Mouse (Mus musculus) embryonic facial prominence, embryonic 13.5 days (tissue): ENCODE data around the gene Pxylp1. TPM values are rescaled to one million over a fixed set of nuclear protein-coding genes. Genes with fewer than 3 reads are reported as not detected.
"Not testable (repeated sequence)": the region's sequence is repeated elsewhere in the genome, so short reads cannot be mapped to it uniquely, and the experiment has no call there.

Source experiments
- ATAC-seq: fragments of 200-750 bp; cut with Nextera tagmentation; 2 replicates; pipeline ENCODE4 v1.8.0; 2017; ENCODE audit warnings: low read depth; ENCODE audit not compliant: insufficient number of reproducible peaks, insufficient read depth, low FRiP score, low TSS enrichment
- H3K27ac ChIP-seq: fragments of 300-500 bp; sonication (generic); 2 replicates; pipeline ENCODE4 v1.5.1; 2015; ENCODE audit warnings: moderate library complexity, mild to moderate bottlenecking, inconsistent platforms
- H3K27me3 ChIP-seq: fragments of 300-500 bp; sonication (generic); 2 replicates; pipeline ENCODE4 v1.6.1; 2015; ENCODE audit warnings: mild to moderate bottlenecking, inconsistent platforms
- H3K36me3 ChIP-seq: fragments of 300-500 bp; sonication (generic); 2 replicates; pipeline ENCODE4 v1.6.1; 2015; ENCODE audit warnings: mild to moderate bottlenecking, inconsistent platforms
- H3K4me1 ChIP-seq: fragments of 300-500 bp; sonication (generic); 2 replicates; pipeline ENCODE4 v1.6.1; 2015; ENCODE audit warnings: inconsistent platforms
- H3K4me2 ChIP-seq: fragments of 300-500 bp; sonication (generic); 2 replicates; pipeline ENCODE4 v1.6.1; 2015; ENCODE audit warnings: moderate library complexity, mild to moderate bottlenecking, inconsistent platforms
- H3K4me3 ChIP-seq: fragments of 300-500 bp; sonication (generic); 2 replicates; pipeline ENCODE4 v1.5.1; 2015; ENCODE audit warnings: mild to moderate bottlenecking, inconsistent platforms
- H3K9ac ChIP-seq: fragments of 300-500 bp; sonication (generic); 2 replicates; pipeline ENCODE4 v1.6.1; 2015; ENCODE audit warnings: mild to moderate bottlenecking, inconsistent platforms
- H3K9me3 ChIP-seq: fragments of 300-500 bp; sonication (generic); 2 replicates; pipeline ENCODE4 v1.6.1; 2016; ENCODE audit warnings: inconsistent platforms
- WGBS: fragments of 180-500 bp; shearing (Covaris S2); methylation state at CpG from one replicate; pipeline ENCODE4 v1.1.7; 2015; ENCODE audit warnings: mixed read lengths; 5-methylcytosine and 5-hydroxymethylcytosine counted together
- polyA plus RNA-seq: library from polyadenylated mRNA; unstranded; fragments of >200 nt; fragmentation: Nextera tagmentation; extraction: Ambion mirVana; gene quantifications from 2 replicates; pipeline ENCODE4 v1.2.1, GENCODE M21; 2015

Gene Pxylp1
- polyA plus RNA-seq: 29.1 and 33.7 TPM in 2 replicates

- H3K27me3 ChIP-seq: peaks cover 8% of the 10 kb centered on the region; the same call in 1 of the 2 replicates
- no peak within 1 kb of the TSS for H3K4me3 ChIP-seq
- H3K4me1 ChIP-seq: peaks cover 22% of the 10 kb centered on the region
- no peak within 1 kb of the TSS for H3K4me2 ChIP-seq
- WGBS: 9% methylated on average over 3 of the region's 3 CpGs
- no peaks in the 10 kb centered on the region for H3K9me3 ChIP-seq
- H3K9ac ChIP-seq: no peak within 1 kb of the TSS
- ATAC-seq: no peak
- H3K36me3 ChIP-seq: no peaks in the 10 kb centered on the region
- no peak within 1 kb of the TSS for H3K27ac ChIP-seq
These were observed at the start of gene Pxylp1 for GRCm38 (mm10) chr9:96892546-96892945. TSS of gene Pxylp1 (minus strand) at chr9:96892669.

- no peaks in the 10 kb centered on the region for H3K4me1 ChIP-seq
- no peak overlapping the region for H3K4me2 ChIP-seq
- H3K27me3 ChIP-seq: no peaks in the 10 kb centered on the region
- WGBS: 52% methylated on average over 5 of the region's 5 CpGs
- 0 out of 2 replicates have a peak, but pooled peaks cover 4% of the 10 kb centered on the region for H3K9me3 ChIP-seq
- no peak for ATAC-seq
- no peak overlapping the region for H3K4me3 ChIP-seq
- no peaks in the 10 kb centered on the region for H3K36me3 ChIP-seq
- H3K9ac ChIP-seq: no peak overlapping the region
- H3K27ac ChIP-seq: no peak overlapping the region
These were observed 46.4 kb upstream of the Pxylp1 start for GRCm38 (mm10) chr9:96938887-96939286.

GRCm38 (mm10) chr9:96936427-96936826 lies 44.0 kb upstream of the Pxylp1 start:
- not testable (repeated sequence) for H3K9ac ChIP-seq, H3K4me1 ChIP-seq, H3K4me3 ChIP-seq, ATAC-seq, H3K9me3 ChIP-seq, H3K27ac ChIP-seq, H3K36me3 ChIP-seq, H3K4me2 ChIP-seq, H3K27me3 ChIP-seq
- 95% methylated on average over 2 of the region's 2 CpGs for WGBS

- no peak overlapping the region for H3K4me2 ChIP-seq
- H3K27ac ChIP-seq: no peak overlapping the region
- H3K4me1 ChIP-seq: no peaks in the 10 kb centered on the region
- no peak overlapping the region for H3K4me3 ChIP-seq
- H3K36me3 ChIP-seq: no peaks in the 10 kb centered on the region
- H3K9ac ChIP-seq: no peak overlapping the region
- no peak for ATAC-seq
- 0 out of 2 replicates have a peak, but pooled peaks cover 4% of the 10 kb centered on the region for H3K9me3 ChIP-seq
- no peaks in the 10 kb centered on the region for H3K27me3 ChIP-seq
- 56% methylated on average over 15 of the region's 15 CpGs for WGBS
These were observed 43.3 kb upstream of the Pxylp1 start for GRCm38 (mm10) chr9:96935556-96936300.

- Histone ChIP-seq H3K9ac (no peak overlapping the region), H3K4me2 (no peak overlapping the region), H3K27me3 (no peaks in the 10 kb centered on the region), H3K4me3 (no peak overlapping the region), H3K4me1 (no peaks in the 10 kb centered on the region), H3K9me3 (no peaks in the 10 kb centered on the region), H3K27ac (no peak overlapping the region), H3K36me3 (no peaks in the 10 kb centered on the region)
- no peak for ATAC-seq
- 77% methylated on average over 3 of the region's 3 CpGs for WGBS
These were observed 42.3 kb upstream of the Pxylp1 start for GRCm38 (mm10) chr9:96934816-96935215.

GRCm38 (mm10) chr9:96932751-96933150 lies 40.3 kb upstream of the Pxylp1 start:
- no peaks in the 10 kb centered on the region for H3K36me3 ChIP-seq
- no peak overlapping the region for H3K4me2 ChIP-seq
- no peak overlapping the region for H3K27ac ChIP-seq
- WGBS: 81% methylated on average over 8 of the region's 8 CpGs
- ATAC-seq: no peak
- no peaks in the 10 kb centered on the region for H3K27me3 ChIP-seq
- no peak overlapping the region for H3K9ac ChIP-seq
- no peaks in the 10 kb centered on the region for H3K4me1 ChIP-seq
- no peak overlapping the region for H3K4me3 ChIP-seq
- no peaks in the 10 kb centered on the region for H3K9me3 ChIP-seq

- Histone ChIP-seq H3K4me1 (peaks cover 5% of the 10 kb centered on the region; the same call in 1 of the 2 replicates), H3K9me3 (peaks cover 5% of the 10 kb centered on the region), H3K9ac (no peak overlapping the region), H3K4me3 (no peak overlapping the region), H3K27ac (no peak overlapping the region; the same call in 1 of the 2 replicates), H3K36me3 (no peaks in the 10 kb centered on the region), H3K27me3 (no peaks in the 10 kb centered on the region), H3K4me2 (no peak overlapping the region)
- WGBS: 65% methylated on average over 17 of the region's 17 CpGs
- ATAC-seq: no peak
These were observed 31.3 kb upstream of the Pxylp1 start for GRCm38 (mm10) chr9:96923577-96924316.

- Histone ChIP-seq H3K4me2 (no peak overlapping the region), H3K27me3 (no peaks in the 10 kb centered on the region), H3K9me3 (peaks cover 5% of the 10 kb centered on the region), H3K9ac (no peak overlapping the region), H3K4me1 (peaks cover 5% of the 10 kb centered on the region; the same call in 1 of the 2 replicates), H3K27ac (0 out of 2 replicates have a peak overlapping the region, but pooled peaks have one; percentile 12), H3K4me3 (no peak overlapping the region), H3K36me3 (no peaks in the 10 kb centered on the region)
- ATAC-seq: no peak
- WGBS: 60% methylated on average over 6 of the region's 6 CpGs
These were observed 30.6 kb upstream of the Pxylp1 start for GRCm38 (mm10) chr9:96923119-96923518.

GRCm38 (mm10) chr9:96916620-96917538 lies 24.4 kb upstream of the Pxylp1 start:
- peaks cover 5% of the 10 kb centered on the region for H3K9me3 ChIP-seq
- WGBS: 40% methylated on average over 27 of the region's 27 CpGs
- H3K36me3 ChIP-seq: no peaks in the 10 kb centered on the region
- H3K4me1 ChIP-seq: no peaks in the 10 kb centered on the region
- H3K27me3 ChIP-seq: no peaks in the 10 kb centered on the region
- ATAC-seq: peak; percentile 32; the same call in 1 of the 2 replicates
- no peak overlapping the region for H3K27ac ChIP-seq
- H3K4me2 ChIP-seq: no peak overlapping the region
- H3K9ac ChIP-seq: no peak overlapping the region
- H3K4me3 ChIP-seq: no peak overlapping the region

GRCm38 (mm10) chr9:96916076-96916475 lies 23.6 kb upstream of the Pxylp1 start:
- no peaks in the 10 kb centered on the region for H3K27me3 ChIP-seq
- WGBS: 46% methylated on average over 7 of the region's 7 CpGs
- no peaks in the 10 kb centered on the region for H3K4me1 ChIP-seq
- ATAC-seq: no peak
- no peak overlapping the region for H3K27ac ChIP-seq
- no peak overlapping the region for H3K9ac ChIP-seq
- peaks cover 5% of the 10 kb centered on the region for H3K9me3 ChIP-seq
- H3K4me2 ChIP-seq: no peak overlapping the region
- H3K36me3 ChIP-seq: no peaks in the 10 kb centered on the region
- H3K4me3 ChIP-seq: no peak overlapping the region

- WGBS: 78% methylated on average over 6 of the region's 6 CpGs
- Histone ChIP-seq H3K4me1 (no peaks in the 10 kb centered on the region), H3K27me3 (no peaks in the 10 kb centered on the region), H3K4me2 (no peak overlapping the region), H3K9ac (no peak overlapping the region), H3K4me3 (no peak overlapping the region), H3K9me3 (peaks cover 5% of the 10 kb centered on the region), H3K27ac (no peak overlapping the region), H3K36me3 (no peaks in the 10 kb centered on the region)
- no peak for ATAC-seq
These were observed 22.4 kb upstream of the Pxylp1 start for GRCm38 (mm10) chr9:96914851-96915250.
